Mouse (Mus musculus): ENCODE data around the gene Farp1. TPM values are rescaled to one million over a fixed set of nuclear protein-coding genes. Genes with fewer than 3 reads are reported as not detected.

Gene Farp1
- total and polyA plus RNA-seq, 3 experiments: 0.01 to 0.27 TPM; not detected in 1

GRCm38 (mm10) chr14:121053020-121053518 is 18.1 kb downstream of the Farp1 start:
- H3K4me3 ChIP-seq (ENCODE audit: low read depth, low read length): no peak overlapping the region
- DNase-seq (ENCODE audit: low spot score): no peak
- no peaks in the 10 kb centered on the region for H3K36me3 ChIP-seq (replicated peaks)
- no peaks in the 10 kb centered on the region for H3K4me1 ChIP-seq (ENCODE audit: insufficient read depth, low read depth, low read length)
- TF ChIP-seq GATA2 (IDR thresholded peaks at IDR 0.05; ENCODE audit: borderline replicate concordance, low read depth, low read length) (no peak), POLR2AphosphoS5 (IDR thresholded peaks at IDR 0.05; ENCODE audit: insufficient replicate concordance, low read depth, low read length) (no peak), TAL1 (conservative IDR thresholded peaks at IDR 0.05; ENCODE audit: low read depth, low read length) (no peak), CTCF (IDR thresholded peaks at IDR 0.05; ENCODE audit: low read depth, low read length) (no peak), GATA1 (IDR thresholded peaks at IDR 0.05; ENCODE audit: borderline replicate concordance, low read length) (no peak)
- ATAC-seq (ENCODE audit: extremely low read depth, insufficient number of reproducible peaks, low FRiP score, poor library complexity, severe bottlenecking): no peak
- H3K9me3 ChIP-seq (replicated peaks): peaks cover 54% of the 10 kb centered on the region
- H3K27me3 ChIP-seq (ENCODE audit: insufficient read depth, low read length): no peaks in the 10 kb centered on the region

- DNase-seq (ENCODE audit: low spot score) (no peak), ATAC-seq (ENCODE audit: extremely low read depth, insufficient number of reproducible peaks, low FRiP score, poor library complexity, severe bottlenecking) (no peak)
- TF ChIP-seq CTCF (IDR thresholded peaks at IDR 0.05; ENCODE audit: low read depth, low read length) (no peak), TAL1 (conservative IDR thresholded peaks at IDR 0.05; ENCODE audit: low read depth, low read length) (no peak), GATA2 (IDR thresholded peaks at IDR 0.05; ENCODE audit: borderline replicate concordance, low read depth, low read length) (no peak)
- Histone ChIP-seq H3K9me3 (replicated peaks) (peaks cover 58% of the 10 kb centered on the region), H3K27me3 (ENCODE audit: insufficient read depth, low read length) (no peaks in the 10 kb centered on the region), H3K4me3 (ENCODE audit: low read depth, low read length) (no peak overlapping the region), H3K4me1 (ENCODE audit: insufficient read depth, low read depth, low read length) (no peaks in the 10 kb centered on the region), H3K36me3 (replicated peaks) (no peaks in the 10 kb centered on the region)
Measured at GRCm38 (mm10) chr14:121054062-121054461, 19.1 kb downstream of the Farp1 start.

- Histone ChIP-seq H3K27me3 (ENCODE audit: insufficient read depth, low read length) (no peaks in the 10 kb centered on the region; the same call in 1 of the 2 replicates), H3K4me1 (ENCODE audit: insufficient read depth, low read depth, low read length) (no peaks in the 10 kb centered on the region), H3K4me3 (ENCODE audit: low read depth, low read length) (no peak overlapping the region), H3K36me3 (replicated peaks) (no peaks in the 10 kb centered on the region), H3K9me3 (replicated peaks) (peaks cover 62% of the 10 kb centered on the region)
- no peak for ATAC-seq (ENCODE audit: extremely low read depth, insufficient number of reproducible peaks, low FRiP score, poor library complexity, severe bottlenecking)
- TF ChIP-seq GATA2 (IDR thresholded peaks at IDR 0.05; ENCODE audit: borderline replicate concordance, low read depth, low read length): no peak
- no peak for TF ChIP-seq TAL1 (conservative IDR thresholded peaks at IDR 0.05; ENCODE audit: low read depth, low read length)
- TF ChIP-seq CTCF (IDR thresholded peaks at IDR 0.05; ENCODE audit: low read depth, low read length): no peak
- no peak for TF ChIP-seq POLR2AphosphoS5 (IDR thresholded peaks at IDR 0.05; ENCODE audit: insufficient replicate concordance, low read depth, low read length)
- no peak for TF ChIP-seq GATA1 (IDR thresholded peaks at IDR 0.05; ENCODE audit: borderline replicate concordance, low read length)
- no peak for DNase-seq (ENCODE audit: low spot score)
Measured at GRCm38 (mm10) chr14:121057750-121058149, 22.8 kb downstream of the Farp1 start.

GRCm38 (mm10) chr14:121058481-121058880 is 23.5 kb downstream of the Farp1 start:
- no peak for TF ChIP-seq TAL1 (conservative IDR thresholded peaks at IDR 0.05; ENCODE audit: low read depth, low read length)
- TF ChIP-seq GATA2 (IDR thresholded peaks at IDR 0.05; ENCODE audit: borderline replicate concordance, low read depth, low read length): no peak
- no peak for TF ChIP-seq POLR2AphosphoS5 (IDR thresholded peaks at IDR 0.05; ENCODE audit: insufficient replicate concordance, low read depth, low read length)
- no peak for TF ChIP-seq CTCF (IDR thresholded peaks at IDR 0.05; ENCODE audit: low read depth, low read length)
- TF ChIP-seq GATA1 (IDR thresholded peaks at IDR 0.05; ENCODE audit: borderline replicate concordance, low read length): no peak
- DNase-seq (ENCODE audit: low spot score): no peak
- Histone ChIP-seq H3K36me3 (replicated peaks) (no peaks in the 10 kb centered on the region), H3K4me1 (ENCODE audit: insufficient read depth, low read depth, low read length) (no peaks in the 10 kb centered on the region), H3K4me3 (ENCODE audit: low read depth, low read length) (no peak overlapping the region), H3K27me3 (ENCODE audit: insufficient read depth, low read length) (no peaks in the 10 kb centered on the region; the same call in 1 of the 2 replicates), H3K9me3 (replicated peaks) (peaks cover 65% of the 10 kb centered on the region)
- ATAC-seq (ENCODE audit: extremely low read depth, insufficient number of reproducible peaks, low FRiP score, poor library complexity, severe bottlenecking): no peak

GRCm38 (mm10) chr14:121059266-121059665 is 24.3 kb downstream of the Farp1 start:
- no peaks in the 10 kb centered on the region for H3K4me1 ChIP-seq (ENCODE audit: insufficient read depth, low read depth, low read length)

GRCm38 (mm10) chr14:121060484-121060883 is 25.5 kb downstream of the Farp1 start:
- Histone ChIP-seq H3K36me3 (replicated peaks) (no peaks in the 10 kb centered on the region), H3K27me3 (ENCODE audit: insufficient read depth, low read length) (no peaks in the 10 kb centered on the region; the same call in 1 of the 2 replicates), H3K4me1 (ENCODE audit: insufficient read depth, low read depth, low read length) (no peaks in the 10 kb centered on the region), H3K9me3 (replicated peaks) (peaks cover 80% of the 10 kb centered on the region), H3K4me3 (ENCODE audit: low read depth, low read length) (no peak overlapping the region)
- DNase-seq (ENCODE audit: low spot score) (no peak), ATAC-seq (ENCODE audit: extremely low read depth, insufficient number of reproducible peaks, low FRiP score, poor library complexity, severe bottlenecking) (no peak)
- no peak for TF ChIP-seq CTCF (IDR thresholded peaks at IDR 0.05; ENCODE audit: low read depth, low read length)
- TF ChIP-seq POLR2AphosphoS5 (IDR thresholded peaks at IDR 0.05; ENCODE audit: insufficient replicate concordance, low read depth, low read length): no peak
- TF ChIP-seq GATA1 (IDR thresholded peaks at IDR 0.05; ENCODE audit: borderline replicate concordance, low read length): no peak
- no peak for TF ChIP-seq GATA2 (IDR thresholded peaks at IDR 0.05; ENCODE audit: borderline replicate concordance, low read depth, low read length)
- TF ChIP-seq TAL1 (conservative IDR thresholded peaks at IDR 0.05; ENCODE audit: low read depth, low read length): no peak

More at GRCm38 (mm10) chr14:121059266-121059665, 24.3 kb downstream of the Farp1 start:
- no peak for ATAC-seq (ENCODE audit: extremely low read depth, insufficient number of reproducible peaks, low FRiP score, poor library complexity, severe bottlenecking)
- Histone ChIP-seq H3K9me3 (replicated peaks) (peaks cover 69% of the 10 kb centered on the region), H3K27me3 (ENCODE audit: insufficient read depth, low read length) (no peaks in the 10 kb centered on the region; the same call in 1 of the 2 replicates), H3K36me3 (replicated peaks) (no peaks in the 10 kb centered on the region), H3K4me3 (ENCODE audit: low read depth, low read length) (no peak overlapping the region)
- TF ChIP-seq GATA1 (IDR thresholded peaks at IDR 0.05; ENCODE audit: borderline replicate concordance, low read length) (no peak), CTCF (IDR thresholded peaks at IDR 0.05; ENCODE audit: low read depth, low read length) (no peak), POLR2AphosphoS5 (IDR thresholded peaks at IDR 0.05; ENCODE audit: insufficient replicate concordance, low read depth, low read length) (no peak), TAL1 (conservative IDR thresholded peaks at IDR 0.05; ENCODE audit: low read depth, low read length) (no peak), GATA2 (IDR thresholded peaks at IDR 0.05; ENCODE audit: borderline replicate concordance, low read depth, low read length) (no peak)
- no peak for DNase-seq (ENCODE audit: low spot score)

All from G1E (cell line).